Mouse (Mus musculus): ENCODE data around the gene Sema4d. TPM values are rescaled to one million over a fixed set of nuclear protein-coding genes. Genes with fewer than 3 reads are reported as not detected.
A peak's percentile ranks its signal among the peaks of the same experiment; 100 is the strongest.

The Sema4d gene
- polyA plus RNA-seq, 1 experiment from 2014 or later: 4.1 TPM

- no peak overlapping the region for H3K9ac ChIP-seq (ENCODE audit: low read depth, low read length)
- H3K27me3 ChIP-seq (ENCODE audit: control insufficient read depth, insufficient read depth, low read depth, low read length): no peaks in the 10 kb centered on the region
- no peaks in the 10 kb centered on the region for H3K36me3 ChIP-seq (ENCODE audit: control insufficient read depth, insufficient read depth)
- ATAC-seq (ENCODE audit: low read depth): no peak
- H3K4me3 ChIP-seq (ENCODE audit: low read depth, low read length): no peak overlapping the region
- no peak overlapping the region for H3K27ac ChIP-seq (ENCODE audit: low read length)
- peaks cover 8% of the 10 kb centered on the region for H3K4me1 ChIP-seq (ENCODE audit: control insufficient read depth, low read depth, low read length)
- WGBS (ENCODE audit: insufficient replicate concordance): 54% methylated on average over 2 of the region's 2 CpGs
- no peak overlapping the region for H3K4me2 ChIP-seq (ENCODE audit: low read depth, low read length)
- no peaks in the 10 kb centered on the region for H3K9me3 ChIP-seq (replicated peaks; ENCODE audit: control insufficient read depth, low read length)
These were observed 5.7 kb downstream of the Sema4d start for GRCm38 (mm10) chr13:51787858-51788257.

GRCm38 (mm10) chr13:51786616-51787015 is 6.9 kb downstream of the Sema4d start:
- Histone ChIP-seq H3K9ac (ENCODE audit: low read depth, low read length) (no peak overlapping the region), H3K36me3 (ENCODE audit: control insufficient read depth, insufficient read depth) (no peaks in the 10 kb centered on the region), H3K27me3 (ENCODE audit: control insufficient read depth, insufficient read depth, low read depth, low read length) (no peaks in the 10 kb centered on the region), H3K27ac (ENCODE audit: low read length) (no peak overlapping the region), H3K4me3 (ENCODE audit: low read depth, low read length) (no peak overlapping the region), H3K9me3 (replicated peaks; ENCODE audit: control insufficient read depth, low read length) (no peaks in the 10 kb centered on the region), H3K4me1 (ENCODE audit: control insufficient read depth, low read depth, low read length) (no peaks in the 10 kb centered on the region), H3K4me2 (ENCODE audit: low read depth, low read length) (no peak overlapping the region)
- ATAC-seq (ENCODE audit: low read depth): no peak
- WGBS (ENCODE audit: insufficient replicate concordance): 71% methylated on average over 4 of the region's 4 CpGs

DNA sequence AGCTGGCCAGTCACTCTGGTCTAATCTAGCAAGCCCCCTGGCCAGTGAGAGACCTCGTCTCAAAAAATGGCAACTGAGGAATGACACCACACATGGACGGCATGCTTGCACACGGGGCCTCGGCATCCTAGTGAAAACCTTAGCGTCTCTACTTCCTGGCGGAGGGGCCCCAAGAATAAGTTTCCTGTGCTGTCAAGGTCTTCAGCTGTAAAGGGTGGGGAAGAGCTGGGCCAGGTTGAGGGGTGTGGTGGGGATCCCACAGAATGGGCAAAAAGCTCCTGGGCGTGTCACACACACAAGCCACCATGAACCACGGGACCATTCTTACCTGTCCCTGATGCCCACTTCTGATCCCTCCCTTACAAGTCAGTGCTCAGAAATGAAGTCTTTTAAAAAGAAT is 9.1 kb downstream of the Sema4d start:
- Histone ChIP-seq H3K27me3 (ENCODE audit: control insufficient read depth, insufficient read depth, low read depth, low read length) (no peaks in the 10 kb centered on the region), H3K4me1 (ENCODE audit: control insufficient read depth, low read depth, low read length) (peaks cover 2% of the 10 kb centered on the region; the same call in 1 of the 2 replicates), H3K4me3 (ENCODE audit: low read depth, low read length) (no peak overlapping the region), H3K9me3 (replicated peaks; ENCODE audit: control insufficient read depth, low read length) (no peaks in the 10 kb centered on the region), H3K4me2 (ENCODE audit: low read depth, low read length) (no peak overlapping the region), H3K9ac (ENCODE audit: low read depth, low read length) (no peak overlapping the region), H3K36me3 (ENCODE audit: control insufficient read depth, insufficient read depth) (no peaks in the 10 kb centered on the region), H3K27ac (ENCODE audit: low read length) (no peak overlapping the region)
- WGBS (ENCODE audit: insufficient replicate concordance): 40% methylated on average over 8 of the region's 8 CpGs
- no peak for ATAC-seq (ENCODE audit: low read depth)

- Histone ChIP-seq H3K27me3 (ENCODE audit: control insufficient read depth, insufficient read depth, low read depth, low read length) (no peaks in the 10 kb centered on the region), H3K9ac (ENCODE audit: low read depth, low read length) (no peak overlapping the region), H3K4me1 (ENCODE audit: control insufficient read depth, low read depth, low read length) (peaks cover 2% of the 10 kb centered on the region; the same call in 1 of the 2 replicates), H3K4me2 (ENCODE audit: low read depth, low read length) (no peak overlapping the region), H3K4me3 (ENCODE audit: low read depth, low read length) (no peak overlapping the region), H3K36me3 (ENCODE audit: control insufficient read depth, insufficient read depth) (no peaks in the 10 kb centered on the region), H3K9me3 (replicated peaks; ENCODE audit: control insufficient read depth, low read length) (no peaks in the 10 kb centered on the region), H3K27ac (ENCODE audit: low read length) (no peak overlapping the region)
- WGBS (ENCODE audit: insufficient replicate concordance): 71% methylated on average over 6 of the region's 6 CpGs
- ATAC-seq (ENCODE audit: low read depth): no peak
These were observed 9.7 kb downstream of the Sema4d start for GRCm38 (mm10) chr13:51783857-51784256.

DNA sequence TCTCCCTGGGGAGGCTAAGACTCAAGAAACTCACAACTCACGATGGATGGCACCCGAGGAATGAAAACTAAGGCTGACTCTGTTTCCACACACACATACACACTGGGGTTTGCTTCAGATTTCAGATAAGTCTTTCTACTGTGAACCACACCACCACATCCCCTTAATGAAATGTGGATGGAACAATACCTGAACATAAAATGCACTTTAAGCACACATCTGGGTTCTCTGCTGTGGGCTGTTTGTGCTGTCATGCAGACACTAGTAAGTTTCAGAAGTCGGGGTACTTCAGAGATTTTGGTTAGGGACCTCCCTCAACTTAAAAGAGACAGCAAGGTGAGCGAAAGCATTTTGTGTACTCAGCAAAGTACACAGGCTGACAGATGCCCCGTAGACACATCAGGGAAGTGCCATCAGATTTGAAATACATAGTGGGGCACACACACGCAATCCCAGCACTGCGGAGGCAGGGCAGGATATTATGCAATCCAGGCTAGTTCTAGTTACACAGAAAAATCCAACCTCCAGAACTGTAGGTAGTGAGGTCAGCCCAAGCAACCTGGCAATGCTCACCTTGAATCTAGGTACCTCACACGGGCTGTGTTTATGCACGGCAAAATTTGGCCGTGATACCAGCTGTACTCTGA is 12.9 kb downstream of the Sema4d start:
- Histone ChIP-seq H3K36me3 (ENCODE audit: control insufficient read depth, insufficient read depth) (no peaks in the 10 kb centered on the region), H3K4me3 (ENCODE audit: low read depth, low read length) (no peak overlapping the region), H3K9ac (ENCODE audit: low read depth, low read length) (no peak overlapping the region), H3K9me3 (replicated peaks; ENCODE audit: control insufficient read depth, low read length) (no peaks in the 10 kb centered on the region), H3K27ac (ENCODE audit: low read length) (no peak overlapping the region), H3K4me1 (ENCODE audit: control insufficient read depth, low read depth, low read length) (peaks cover 19% of the 10 kb centered on the region), H3K27me3 (ENCODE audit: control insufficient read depth, insufficient read depth, low read depth, low read length) (no peaks in the 10 kb centered on the region), H3K4me2 (ENCODE audit: low read depth, low read length) (no peak overlapping the region)
- 52% methylated on average over 10 of the region's 10 CpGs for WGBS (ENCODE audit: insufficient replicate concordance)
- no peak for ATAC-seq (ENCODE audit: low read depth)

GRCm38 (mm10) chr13:51778983-51779962 is 14.3 kb downstream of the Sema4d start:
- no peak for ATAC-seq (ENCODE audit: low read depth)
- no peaks in the 10 kb centered on the region for H3K9me3 ChIP-seq (replicated peaks; ENCODE audit: control insufficient read depth, low read length)
- H3K4me1 ChIP-seq (ENCODE audit: control insufficient read depth, low read depth, low read length): peaks cover 19% of the 10 kb centered on the region
- no peaks in the 10 kb centered on the region for H3K36me3 ChIP-seq (ENCODE audit: control insufficient read depth, insufficient read depth)
- WGBS (ENCODE audit: insufficient replicate concordance): 60% methylated on average over 25 of the region's 25 CpGs
- no peaks in the 10 kb centered on the region for H3K27me3 ChIP-seq (ENCODE audit: control insufficient read depth, insufficient read depth, low read depth, low read length)
- no peak overlapping the region for H3K9ac ChIP-seq (ENCODE audit: low read depth, low read length)
- H3K4me2 ChIP-seq (ENCODE audit: low read depth, low read length): no peak overlapping the region
- H3K4me3 ChIP-seq (ENCODE audit: low read depth, low read length): no peak overlapping the region
- no peak overlapping the region for H3K27ac ChIP-seq (ENCODE audit: low read length)

DNA sequence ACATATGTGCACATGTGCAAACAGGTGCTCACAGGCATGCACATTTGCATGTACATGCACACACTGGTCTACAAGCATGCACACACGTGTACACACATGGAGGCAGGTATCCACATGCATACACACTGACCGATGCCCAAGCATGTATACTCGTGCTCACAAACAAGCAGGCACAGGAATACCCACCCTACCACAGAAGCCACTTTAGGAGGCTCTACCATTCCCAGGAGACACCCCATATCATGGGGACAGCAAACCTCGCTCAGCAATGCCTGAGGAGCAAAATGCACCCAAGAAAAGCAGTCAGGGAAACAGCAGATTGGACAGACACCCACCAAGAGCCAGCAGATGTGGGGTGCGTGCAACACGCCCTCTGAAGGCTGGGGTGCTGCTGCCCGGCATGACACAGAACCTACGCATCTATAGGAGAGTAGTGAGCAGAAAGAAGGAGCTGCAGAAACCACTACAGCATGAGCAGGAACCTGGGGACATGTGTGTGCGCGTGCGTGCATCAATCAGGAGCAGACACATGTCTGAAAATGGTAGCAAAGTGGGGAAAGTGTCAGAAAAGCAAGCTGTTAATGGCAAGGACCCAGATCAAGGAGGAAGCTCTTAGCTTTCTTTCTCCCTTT is 15.1 kb downstream of the Sema4d start:
- H3K4me2 ChIP-seq (ENCODE audit: low read depth, low read length): no peak overlapping the region

DNA sequence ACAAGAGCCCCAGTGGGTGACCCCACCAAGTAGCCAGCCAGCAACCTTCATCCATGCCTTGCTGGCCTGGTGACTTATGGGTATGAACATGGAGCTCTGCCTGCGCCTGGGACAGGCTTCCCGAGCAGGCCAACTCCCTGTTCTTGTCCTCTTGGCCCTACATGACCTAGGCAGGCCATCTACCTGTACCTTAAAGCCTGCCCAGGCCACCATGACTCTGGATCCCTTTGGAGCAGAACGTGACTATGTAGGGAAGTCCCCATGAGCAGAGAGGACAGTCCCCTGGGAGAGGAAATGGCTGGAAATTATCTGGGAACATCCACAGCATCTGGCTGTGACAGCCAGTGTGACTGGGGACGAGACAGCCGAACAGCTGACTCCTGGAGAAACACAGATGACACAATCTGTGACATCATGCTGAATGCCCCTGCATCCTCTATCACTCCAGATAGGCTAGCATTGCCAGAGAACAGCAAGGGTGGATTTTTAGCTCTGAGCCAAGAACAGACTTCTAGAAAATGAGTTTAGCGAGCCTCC is 15.7 kb downstream of the Sema4d start:
- 58% methylated on average over 6 of the region's 6 CpGs for WGBS (ENCODE audit: insufficient replicate concordance)
- Histone ChIP-seq H3K4me1 (ENCODE audit: control insufficient read depth, low read depth, low read length) (peaks cover 19% of the 10 kb centered on the region), H3K27ac (ENCODE audit: low read length) (peak overlapping the region; percentile 49; the same call in 1 of the 2 replicates), H3K27me3 (ENCODE audit: control insufficient read depth, insufficient read depth, low read depth, low read length) (no peaks in the 10 kb centered on the region), H3K36me3 (ENCODE audit: control insufficient read depth, insufficient read depth) (no peaks in the 10 kb centered on the region), H3K4me3 (ENCODE audit: low read depth, low read length) (no peak overlapping the region), H3K9ac (ENCODE audit: low read depth, low read length) (no peak overlapping the region), H3K4me2 (ENCODE audit: low read depth, low read length) (no peak overlapping the region), H3K9me3 (replicated peaks; ENCODE audit: control insufficient read depth, low read length) (no peaks in the 10 kb centered on the region)
- peak; percentile 7; the same call in 1 of the 2 replicates for ATAC-seq (ENCODE audit: low read depth)

More for the DNA sequence above, 15.1 kb downstream of the Sema4d start:
- Histone ChIP-seq H3K9me3 (replicated peaks; ENCODE audit: control insufficient read depth, low read length) (no peaks in the 10 kb centered on the region), H3K27me3 (ENCODE audit: control insufficient read depth, insufficient read depth, low read depth, low read length) (no peaks in the 10 kb centered on the region), H3K27ac (ENCODE audit: low read length) (no peak overlapping the region), H3K4me3 (ENCODE audit: low read depth, low read length) (no peak overlapping the region), H3K36me3 (ENCODE audit: control insufficient read depth, insufficient read depth) (no peaks in the 10 kb centered on the region), H3K4me1 (ENCODE audit: control insufficient read depth, low read depth, low read length) (peaks cover 19% of the 10 kb centered on the region), H3K9ac (ENCODE audit: low read depth, low read length) (no peak overlapping the region)
- WGBS (ENCODE audit: insufficient replicate concordance): 80% methylated on average over 11 of the region's 11 CpGs
- no peak for ATAC-seq (ENCODE audit: low read depth)

Data from liver, embryonic 16.5 days (tissue).